Mouse (Mus musculus): ENCODE results near the gene Hcst. TPM values are rescaled to one million over a fixed set of nuclear protein-coding genes. Genes with fewer than 3 reads are reported as not detected.

Hcst gene
- polyA plus RNA-seq, 1 experiment from 2014 or later: 1.6 TPM

GRCm38 (mm10) chr7:30422560-30422959 is 2.9 kb upstream of the Hcst start:
- Histone ChIP-seq H3K36me3 (ENCODE audit: control insufficient read depth, insufficient read depth, low read length) (peaks cover 21% of the 10 kb centered on the region), H3K4me2 (ENCODE audit: low read length) (peak overlapping the region; percentile 88), H3K9me3 (ENCODE audit: control insufficient read depth, low read length) (peaks cover 4% of the 10 kb centered on the region; the same call in 1 of the 2 replicates), H3K4me1 (replicated peaks; ENCODE audit: control insufficient read depth, insufficient read depth, low read length) (no peaks in the 10 kb centered on the region; the same call in 1 of the 2 replicates), H3K27ac (ENCODE audit: low read depth) (peak overlapping the region; percentile 55; the same call in 1 of the 2 replicates), H3K27me3 (replicated peaks; ENCODE audit: control insufficient read depth, insufficient read depth, low read length) (no peaks in the 10 kb centered on the region), H3K9ac (ENCODE audit: low read length) (peak overlapping the region; percentile 45), H3K4me3 (ENCODE audit: low read depth, low read length) (peak overlapping the region; percentile 51)
- ATAC-seq (replicated peaks; ENCODE audit: low FRiP score, low TSS enrichment, low read depth) (peak; percentile 1; the same call in 1 of the 2 replicates), DNase-seq (ENCODE audit: low spot score) (no peak)
- 9% methylated on average over 9 of the region's 9 CpGs for WGBS

GRCm38 (mm10) chr7:30421890-30422435 is 2.3 kb upstream of the Hcst start:
- Histone ChIP-seq H3K36me3 (ENCODE audit: control insufficient read depth, insufficient read depth, low read length) (peaks cover 15% of the 10 kb centered on the region), H3K9me3 (ENCODE audit: control insufficient read depth, low read length) (peaks cover 4% of the 10 kb centered on the region; the same call in 1 of the 2 replicates), H3K4me2 (ENCODE audit: low read length) (peak overlapping the region; percentile 88), H3K27ac (ENCODE audit: low read depth) (peak overlapping the region; percentile 55), H3K27me3 (replicated peaks; ENCODE audit: control insufficient read depth, insufficient read depth, low read length) (no peaks in the 10 kb centered on the region), H3K4me3 (ENCODE audit: low read depth, low read length) (peak overlapping the region; percentile 51), H3K9ac (ENCODE audit: low read length) (peak overlapping the region; percentile 45), H3K4me1 (replicated peaks; ENCODE audit: control insufficient read depth, insufficient read depth, low read length) (no peaks in the 10 kb centered on the region; the same call in 1 of the 2 replicates)
- WGBS: under 1% methylated on average over 45 of the region's 45 CpGs
- peak; percentile 87 for ATAC-seq (replicated peaks; ENCODE audit: low FRiP score, low TSS enrichment, low read depth)
- DNase-seq (ENCODE audit: low spot score): peak; percentile 89

GRCm38 (mm10) chr7:30421175-30421889 is 1.7 kb upstream of the Hcst start, which contains the start of gene Nfkbid:
Gene Nfkbid, plus strand, starts transcription at chr7:30421732.
- H3K4me2 ChIP-seq (ENCODE audit: low read length): peak within 1 kb of the TSS; percentile 88
- H3K36me3 ChIP-seq (ENCODE audit: control insufficient read depth, insufficient read depth, low read length): peaks cover 13% of the 10 kb centered on the region
- H3K4me1 ChIP-seq (replicated peaks; ENCODE audit: control insufficient read depth, insufficient read depth, low read length): no peaks in the 10 kb centered on the region; the same call in 1 of the 2 replicates
- peak within 1 kb of the TSS; percentile 45 for H3K9ac ChIP-seq (ENCODE audit: low read length)
- no peaks in the 10 kb centered on the region for H3K27me3 ChIP-seq (replicated peaks; ENCODE audit: control insufficient read depth, insufficient read depth, low read length)
- WGBS: 9% methylated on average over 31 of the region's 31 CpGs
- ATAC-seq (replicated peaks; ENCODE audit: low FRiP score, low TSS enrichment, low read depth): peak; percentile 37
- peak; percentile 71 for DNase-seq (ENCODE audit: low spot score)
- peak within 1 kb of the TSS; percentile 55 for H3K27ac ChIP-seq (ENCODE audit: low read depth)
- H3K9me3 ChIP-seq (ENCODE audit: control insufficient read depth, low read length): peaks cover 4% of the 10 kb centered on the region; the same call in 1 of the 2 replicates
- H3K4me3 ChIP-seq (ENCODE audit: low read depth, low read length): peak within 1 kb of the TSS; percentile 51

GRCm38 (mm10) chr7:30420673-30421072 is 1.0 kb upstream of the Hcst start:
- H3K9ac ChIP-seq (ENCODE audit: low read length): no peak overlapping the region
- H3K36me3 ChIP-seq (ENCODE audit: control insufficient read depth, insufficient read depth, low read length): peaks cover 11% of the 10 kb centered on the region
- no peak overlapping the region for H3K4me2 ChIP-seq (ENCODE audit: low read length)
- ATAC-seq (replicated peaks; ENCODE audit: low FRiP score, low TSS enrichment, low read depth): no peak
- H3K27me3 ChIP-seq (replicated peaks; ENCODE audit: control insufficient read depth, insufficient read depth, low read length): no peaks in the 10 kb centered on the region
- no peak overlapping the region for H3K4me3 ChIP-seq (ENCODE audit: low read depth, low read length)
- H3K27ac ChIP-seq (ENCODE audit: low read depth): no peak overlapping the region
- no peak for DNase-seq (ENCODE audit: low spot score)
- H3K4me1 ChIP-seq (replicated peaks; ENCODE audit: control insufficient read depth, insufficient read depth, low read length): no peaks in the 10 kb centered on the region; the same call in 1 of the 2 replicates
- peaks cover 4% of the 10 kb centered on the region; the same call in 1 of the 2 replicates for H3K9me3 ChIP-seq (ENCODE audit: control insufficient read depth, low read length)
- 80% methylated on average over 3 of the region's 3 CpGs for WGBS

- Histone ChIP-seq H3K4me3 (ENCODE audit: low read depth, low read length) (no peak overlapping the region), H3K36me3 (ENCODE audit: control insufficient read depth, insufficient read depth, low read length) (no peaks in the 10 kb centered on the region), H3K27me3 (replicated peaks; ENCODE audit: control insufficient read depth, insufficient read depth, low read length) (no peaks in the 10 kb centered on the region), H3K4me2 (ENCODE audit: low read length) (no peak overlapping the region), H3K27ac (ENCODE audit: low read depth) (no peak overlapping the region), H3K9me3 (ENCODE audit: control insufficient read depth, low read length) (peaks cover 4% of the 10 kb centered on the region; the same call in 1 of the 2 replicates), H3K4me1 (replicated peaks; ENCODE audit: control insufficient read depth, insufficient read depth, low read length) (no peaks in the 10 kb centered on the region), H3K9ac (ENCODE audit: low read length) (no peak overlapping the region)
- DNase-seq (ENCODE audit: low spot score): no peak
- no peak for ATAC-seq (replicated peaks; ENCODE audit: low FRiP score, low TSS enrichment, low read depth)
- 71% methylated on average over 9 of the region's 9 CpGs for WGBS
Observed at GRCm38 (mm10) chr7:30417856-30418255, 1.8 kb downstream of the Hcst start.

GRCm38 (mm10) chr7:30413596-30413995 is 6.1 kb downstream of the Hcst start, which contains the start of gene Tyrobp:
Gene Tyrobp, plus strand, starts transcription at chr7:30413760.
- H3K9ac ChIP-seq (ENCODE audit: low read length): no peak within 1 kb of the TSS
- 63% methylated on average over 5 of the region's 5 CpGs for WGBS

GRCm38 (mm10) chr7:30412735-30413147 is 6.9 kb downstream of the Hcst start:
- no peak overlapping the region for H3K4me2 ChIP-seq (ENCODE audit: low read length)
- no peak overlapping the region for H3K27ac ChIP-seq (ENCODE audit: low read depth)
- no peak overlapping the region for H3K9ac ChIP-seq (ENCODE audit: low read length)
- ATAC-seq (replicated peaks; ENCODE audit: low FRiP score, low TSS enrichment, low read depth) (no peak), DNase-seq (ENCODE audit: low spot score) (no peak)
- 62% methylated on average over 4 of the region's 4 CpGs for WGBS
- H3K4me3 ChIP-seq (ENCODE audit: low read depth, low read length): no peak overlapping the region
- no peaks in the 10 kb centered on the region for H3K27me3 ChIP-seq (replicated peaks; ENCODE audit: control insufficient read depth, insufficient read depth, low read length)
- H3K36me3 ChIP-seq (ENCODE audit: control insufficient read depth, insufficient read depth, low read length): no peaks in the 10 kb centered on the region
- no peaks in the 10 kb centered on the region for H3K4me1 ChIP-seq (replicated peaks; ENCODE audit: control insufficient read depth, insufficient read depth, low read length)
- no peaks in the 10 kb centered on the region for H3K9me3 ChIP-seq (ENCODE audit: control insufficient read depth, low read length)

More at GRCm38 (mm10) chr7:30413596-30413995, 6.1 kb downstream of the Hcst start, which contains the start of gene Tyrobp:
- Histone ChIP-seq H3K4me1 (replicated peaks; ENCODE audit: control insufficient read depth, insufficient read depth, low read length) (no peaks in the 10 kb centered on the region), H3K27me3 (replicated peaks; ENCODE audit: control insufficient read depth, insufficient read depth, low read length) (no peaks in the 10 kb centered on the region), H3K4me2 (ENCODE audit: low read length) (no peak within 1 kb of the TSS), H3K36me3 (ENCODE audit: control insufficient read depth, insufficient read depth, low read length) (no peaks in the 10 kb centered on the region), H3K9me3 (ENCODE audit: control insufficient read depth, low read length) (no peaks in the 10 kb centered on the region; the same call in 1 of the 2 replicates), H3K27ac (ENCODE audit: low read depth) (no peak within 1 kb of the TSS), H3K4me3 (ENCODE audit: low read depth, low read length) (no peak within 1 kb of the TSS)
- ATAC-seq (replicated peaks; ENCODE audit: low FRiP score, low TSS enrichment, low read depth): no peak
- DNase-seq (ENCODE audit: low spot score): no peak

GRCm38 (mm10) chr7:30411023-30411422 is 8.6 kb downstream of the Hcst start:
- H3K4me2 ChIP-seq (ENCODE audit: low read length): no peak overlapping the region
- no peak overlapping the region for H3K9ac ChIP-seq (ENCODE audit: low read length)
- H3K36me3 ChIP-seq (ENCODE audit: control insufficient read depth, insufficient read depth, low read length): no peaks in the 10 kb centered on the region
- no peaks in the 10 kb centered on the region for H3K4me1 ChIP-seq (replicated peaks; ENCODE audit: control insufficient read depth, insufficient read depth, low read length)
- H3K27me3 ChIP-seq (replicated peaks; ENCODE audit: control insufficient read depth, insufficient read depth, low read length): no peaks in the 10 kb centered on the region
- H3K4me3 ChIP-seq (ENCODE audit: low read depth, low read length): no peak overlapping the region
- no peaks in the 10 kb centered on the region for H3K9me3 ChIP-seq (ENCODE audit: control insufficient read depth, low read length)
- no peak overlapping the region for H3K27ac ChIP-seq (ENCODE audit: low read depth)
- ATAC-seq (replicated peaks; ENCODE audit: low FRiP score, low TSS enrichment, low read depth): no peak
- DNase-seq (ENCODE audit: low spot score): no peak
- 77% methylated on average over 3 of the region's 3 CpGs for WGBS
